29 mouse cellular contexts compared by ENCODE assay signal in the genomic region with DNA sequence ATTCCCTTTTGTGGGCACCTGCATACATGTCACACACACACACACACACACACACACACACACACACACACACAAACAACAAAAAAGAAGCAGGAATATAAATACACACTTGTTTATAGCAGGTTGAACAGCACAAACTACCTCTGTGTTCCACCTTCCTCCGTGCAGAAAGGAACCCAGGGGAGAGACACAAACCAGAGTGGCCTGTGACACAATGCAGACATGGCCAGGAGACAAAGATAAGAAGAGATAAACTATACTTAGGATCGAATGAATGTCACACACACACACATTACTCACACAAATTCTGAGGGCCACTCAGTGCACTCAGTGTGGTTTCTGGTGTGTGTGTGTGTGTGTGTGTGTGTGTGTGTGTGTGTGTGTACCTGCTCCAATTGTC. TPM values are rescaled to one million over a fixed set of nuclear protein-coding genes. Genes with fewer than 3 reads are reported as not detected.
DNase-seq lines count a peak whose midpoint lies in the region; ATAC-seq lines count a peak whose summit lies in the region.
"Had no signal": no experiment of that assay in that cellular context is flagged by ENCODE, and none has a peak within 500 bp of the region (broad histone marks: within the 10 kb centered on the region; RNA-seq: fewer than 3 reads in every experiment).

No protein-coding gene starts in this region.

- peak overlapping the region; percentile 25 for H3K4me2 ChIP-seq in heart, embryonic 11.5 days
- peak overlapping the region; percentile 11 for H3K4me2 ChIP-seq in heart, embryonic 15.5 days
- H3K4me2 ChIP-seq in liver, embryonic 15.5 days, result peak overlapping the region; percentile 74
- H3K4me2 ChIP-seq in neural tube, embryonic 15.5 days, result no peak overlapping the region
- H3K4me2 ChIP-seq: embryonic facial prominence, embryonic 12.5 days; forebrain, embryonic 12.5 days; midbrain, embryonic 13.5 days; neural tube, embryonic 12.5 days; stomach, embryonic 15.5 days had no signal

- peaks cover 2% of the 10 kb centered on the region; the same call in 1 of the 2 replicates for H3K36me3 ChIP-seq in heart, embryonic 11.5 days (ENCODE audit: control insufficient read depth, insufficient read depth, low read length)
- H3K36me3 ChIP-seq in heart, embryonic 15.5 days, result peaks cover 6% of the 10 kb centered on the region; the same call in 1 of the 2 replicates
- H3K36me3 ChIP-seq in liver, embryonic 15.5 days (replicated peaks), result no peaks in the 10 kb centered on the region
- no peaks in the 10 kb centered on the region for H3K36me3 ChIP-seq in neural tube, embryonic 15.5 days
- H3K36me3 ChIP-seq: embryonic facial prominence, embryonic 12.5 days; forebrain, embryonic 12.5 days; midbrain, embryonic 13.5 days; neural tube, embryonic 12.5 days; stomach, embryonic 15.5 days had no signal

- no peak for ATAC-seq in heart, embryonic 11.5 days (replicated peaks; ENCODE audit: insufficient number of reproducible peaks, low FRiP score, low TSS enrichment)
- ATAC-seq in heart, embryonic 15.5 days (replicated peaks; ENCODE audit: insufficient number of reproducible peaks, insufficient read depth, low FRiP score, low read depth), result no peak
- no peak for ATAC-seq in liver, embryonic 15.5 days (ENCODE audit: insufficient read depth)
- no peak for ATAC-seq in monocyte, adult 5-6 weeks (replicated peaks; ENCODE audit: insufficient number of reproducible peaks, low FRiP score, low TSS enrichment, poor library complexity, severe bottlenecking)
- ATAC-seq in neural tube, embryonic 15.5 days (ENCODE audit: low FRiP score), result no peak
- ATAC-seq: activated CD4-positive, CD25-positive, alpha-beta regulatory T cell, adult 4 months; hindbrain, postnatal 0 days; intestine, embryonic 16.5 days; midbrain, embryonic 13.5 days had no signal

- peak overlapping the region; percentile 94 for H3K27ac ChIP-seq in heart, embryonic 11.5 days (ENCODE audit: low read depth, low read length)
- peak overlapping the region; percentile 97 for H3K27ac ChIP-seq in heart, embryonic 15.5 days
- H3K27ac ChIP-seq in liver, embryonic 15.5 days (replicated peaks), result peak overlapping the region; percentile 94
- H3K27ac ChIP-seq in neural tube, embryonic 15.5 days (replicated peaks), result no peak overlapping the region
- H3K27ac ChIP-seq: embryonic facial prominence, embryonic 12.5 days; forebrain, embryonic 12.5 days; hindbrain, postnatal 0 days; layer of hippocampus, adult 2 months; midbrain, embryonic 13.5 days; neural tube, embryonic 12.5 days had no signal

- 5% methylated on average over 2 of the region's 2 CpGs for WGBS in heart, embryonic 11.5 days (ENCODE audit: insufficient replicate concordance)
- WGBS in heart, embryonic 15.5 days, result 12% methylated on average over 2 of the region's 2 CpGs
- 8% methylated on average over 2 of the region's 2 CpGs for WGBS in liver, embryonic 15.5 days (ENCODE audit: insufficient replicate concordance)
- 72% methylated on average over 2 of the region's 2 CpGs for WGBS in neural tube, embryonic 15.5 days

- H3K4me1 ChIP-seq in heart, embryonic 11.5 days (ENCODE audit: control insufficient read depth, insufficient read depth, low read length), result peaks cover 73% of the 10 kb centered on the region
- peaks cover 88% of the 10 kb centered on the region for H3K4me1 ChIP-seq in heart, embryonic 15.5 days (replicated peaks)
- peaks cover 91% of the 10 kb centered on the region for H3K4me1 ChIP-seq in liver, embryonic 15.5 days (replicated peaks)
- H3K4me1 ChIP-seq in neural tube, embryonic 15.5 days, result no peaks in the 10 kb centered on the region
- H3K4me1 ChIP-seq: forebrain, embryonic 12.5 days; midbrain, embryonic 13.5 days; neural tube, embryonic 12.5 days had no signal

- peak overlapping the region; percentile 34; the same call in 1 of the 2 replicates for H3K9ac ChIP-seq in heart, embryonic 11.5 days (ENCODE audit: low read depth, low read length)
- H3K9ac ChIP-seq in heart, embryonic 15.5 days, result no peak overlapping the region
- H3K9ac ChIP-seq in liver, embryonic 15.5 days, result peak overlapping the region; percentile 32; the same call in 1 of the 2 replicates
- H3K9ac ChIP-seq in neural tube, embryonic 15.5 days (replicated peaks), result no peak overlapping the region
- H3K9ac ChIP-seq: embryonic facial prominence, embryonic 12.5 days; forebrain, embryonic 12.5 days; midbrain, embryonic 13.5 days; neural tube, embryonic 12.5 days; stomach, embryonic 15.5 days had no signal

- DNase-seq in heart, postnatal 14 days, result no peak
- peak; percentile 28 for DNase-seq in MN1 (ENCODE audit: low spot score)
- DNase-seq: adrenal gland, postnatal 10 days; B cell, adult 2 months; cerebellum, adult 18-20 months; cerebellum, postnatal 14 days; kidney, adult 9 months; kidney, postnatal 14 days; lung, adult 18-20 months; right cerebral cortex, postnatal 4 days; thymus, postnatal 25 days had no signal

- intact Hi-C loops in heart, postnatal 14 days (cut with DNase I), result no loop called here

- H3K9me3 ChIP-seq in heart, embryonic 11.5 days (replicated peaks; ENCODE audit: control insufficient read depth, low read length), result no peaks in the 10 kb centered on the region
- H3K9me3 ChIP-seq in heart, embryonic 15.5 days (replicated peaks), result no peaks in the 10 kb centered on the region
- no peaks in the 10 kb centered on the region for H3K9me3 ChIP-seq in liver, embryonic 15.5 days (replicated peaks)
- no peaks in the 10 kb centered on the region for H3K9me3 ChIP-seq in neural tube, embryonic 15.5 days (replicated peaks)
- H3K9me3 ChIP-seq: embryonic facial prominence, embryonic 12.5 days; forebrain, embryonic 12.5 days; G1E; midbrain, embryonic 13.5 days; neural tube, embryonic 12.5 days; stomach, embryonic 15.5 days had no signal

- H3K4me3 ChIP-seq in heart, embryonic 11.5 days (ENCODE audit: low read depth, low read length), result no peak overlapping the region
- H3K4me3 ChIP-seq in heart, embryonic 15.5 days, result no peak overlapping the region
- H3K4me3 ChIP-seq in liver, embryonic 15.5 days (replicated peaks), result no peak overlapping the region
- no peak overlapping the region for H3K4me3 ChIP-seq in neural tube, embryonic 15.5 days (replicated peaks)
- H3K4me3 ChIP-seq: embryonic facial prominence, embryonic 12.5 days; forebrain, embryonic 12.5 days; layer of hippocampus, adult 2 months; midbrain, embryonic 13.5 days; neural tube, embryonic 12.5 days; stomach, embryonic 15.5 days had no signal

- no peaks in the 10 kb centered on the region for H3K27me3 ChIP-seq in heart, embryonic 11.5 days (ENCODE audit: control insufficient read depth, insufficient read depth, low read length)
- H3K27me3 ChIP-seq in heart, embryonic 15.5 days, result no peaks in the 10 kb centered on the region
- H3K27me3 ChIP-seq in liver, embryonic 15.5 days, result no peaks in the 10 kb centered on the region
- H3K27me3 ChIP-seq in neural tube, embryonic 15.5 days (replicated peaks), result no peaks in the 10 kb centered on the region
- H3K27me3 ChIP-seq: embryonic facial prominence, embryonic 12.5 days; forebrain, embryonic 12.5 days; midbrain, embryonic 13.5 days; neural tube, embryonic 12.5 days; stomach, embryonic 15.5 days had no signal

RNA-seq across cellular contexts. Expression of gene Jph2, which starts 38.5 kb away (rescaled TPM):
- 19.5 and 22.7 TPM in 2 replicates for polyA plus RNA-seq in heart, embryonic 11.5 days (2014; fragmentation: Nextera tagmentation; extraction: Ambion mirVana)
- total RNA-seq in heart, postnatal 14 days (2021), result 100 to 1,000 TPM; 401 to 402 TPM
- 41.0 and 47.7 TPM in 2 replicates for polyA plus RNA-seq in heart, embryonic 15.5 days (2015; fragmentation: Nextera tagmentation; extraction: Ambion mirVana)
- polyA plus RNA-seq in liver, embryonic 15.5 days (2015; fragmentation: Nextera tagmentation; extraction: Ambion mirVana), result 0.21 and 0.23 TPM in 2 replicates
- not detected in 3 replicates for total RNA-seq in monocyte, adult 5-6 weeks (2017)
- 0.96 and 2.0 TPM in 2 replicates for polyA plus RNA-seq in neural tube, embryonic 15.5 days (2015; fragmentation: Nextera tagmentation; extraction: Ambion mirVana)
- total RNA-seq: CH12.LX; megakaryocyte, adult 5-6 weeks had no signal
- polyA plus RNA-seq: activated CD4-positive, CD25-positive, alpha-beta regulatory T cell, adult 4 months; erythroblast, embryonic 14.5 days; G1E had no signal

Comparison
In these comparisons a context has a peak if more than half of its experiments do, and no peak if none do; other contexts are left out.
1. H3K9ac ChIP-seq: peak in heart, embryonic 11.5 days (single experiment) and liver, embryonic 15.5 days (single experiment); none in heart, embryonic 15.5 days (single experiment) and neural tube, embryonic 15.5 days (single experiment).